Comparison of ENCODE assay signal across 12 mouse cellular contexts in genomic region chr16:63116456-63116855, GRCm38 (mm10).
A peak's percentile ranks its signal among the peaks of the same experiment; 100 is the strongest.
DNase-seq lines count a peak whose midpoint lies in the region; ATAC-seq and TF ChIP-seq lines count a peak whose summit lies in the region.
"Had no signal": no experiment of that assay in that cellular context is flagged by ENCODE, and none has a peak within 500 bp of the region (broad histone marks: within the 10 kb centered on the region; RNA-seq: fewer than 3 reads in every experiment).

No protein-coding gene starts in this region.

- 53% methylated on average over 2 of the region's 2 CpGs for WGBS in lung, embryonic 14.5 days

- no peak overlapping the region for H3K4me2 ChIP-seq in lung, embryonic 14.5 days
- H3K4me2 ChIP-seq: hindbrain, embryonic 15.5 days; neural tube, embryonic 13.5 days had no signal

- H3K9me3 ChIP-seq in lung, embryonic 14.5 days (ENCODE audit: low read depth, low read length): no peaks in the 10 kb centered on the region
- H3K9me3 ChIP-seq: hindbrain, embryonic 15.5 days; neural tube, embryonic 13.5 days had no signal

- H3K27me3 ChIP-seq in lung, embryonic 14.5 days (ENCODE audit: insufficient read depth, low read length): no peaks in the 10 kb centered on the region
- H3K27me3 ChIP-seq: hindbrain, embryonic 15.5 days; megakaryocyte, embryonic 14.5 days; neural tube, embryonic 13.5 days had no signal

- peak; percentile 56; the same call in 1 of the 2 replicates for ATAC-seq in lung, embryonic 14.5 days (ENCODE audit: insufficient read depth)
- no peak for ATAC-seq in megakaryocyte-erythroid progenitor cell, adult 5-6 weeks (replicated peaks; ENCODE audit: low FRiP score, low TSS enrichment, poor library complexity, severe bottlenecking)

- DNase-seq in embryo, embryonic 11 days: peak; percentile 1
- no peak for DNase-seq in embryo, embryonic 10.5 days (ENCODE audit: low spot score)
- DNase-seq in lung, embryonic 14.5 days: peak; percentile 66
- DNase-seq in lung, postnatal 36 days: no peak
- DNase-seq in layer of hippocampus, adult 9-11 months: peak; percentile 66
- DNase-seq in right cerebral cortex, postnatal 4 days: peak; percentile 23
- DNase-seq in thymus, postnatal 36 days: no peak
- DNase-seq: adrenal gland, postnatal 14 days had no signal

- H3K9ac ChIP-seq in lung, embryonic 14.5 days: no peak overlapping the region
- H3K9ac ChIP-seq: hindbrain, embryonic 15.5 days; neural tube, embryonic 13.5 days had no signal

- H3K4me3 ChIP-seq in lung, embryonic 14.5 days (ENCODE audit: low read depth, low read length): no peak overlapping the region
- H3K4me3 ChIP-seq: hindbrain, embryonic 15.5 days; megakaryocyte, embryonic 14.5 days; neural tube, embryonic 13.5 days had no signal

- H3K36me3 ChIP-seq in lung, embryonic 14.5 days (ENCODE audit: insufficient read depth): no peaks in the 10 kb centered on the region
- H3K36me3 ChIP-seq: hindbrain, embryonic 15.5 days; neural tube, embryonic 13.5 days had no signal

- H3K4me1 ChIP-seq in lung, embryonic 14.5 days (ENCODE audit: insufficient read depth): no peaks in the 10 kb centered on the region
- H3K4me1 ChIP-seq: hindbrain, embryonic 15.5 days; megakaryocyte, embryonic 14.5 days; neural tube, embryonic 13.5 days had no signal

- H3K27ac ChIP-seq in lung, embryonic 14.5 days (ENCODE audit: low read depth): no peak overlapping the region
- H3K27ac ChIP-seq: hindbrain, embryonic 15.5 days; neural tube, embryonic 13.5 days had no signal

- no peak for TF ChIP-seq CTCF in lung, embryonic 14.5 days (IDR thresholded peaks at IDR 0.05; ENCODE audit: low read depth)

Comparison
In these comparisons a context has a peak if more than half of its experiments do, and no peak if none do; other contexts are left out.
1. DNase-seq: peak in embryo, embryonic 11 days (single experiment), lung, embryonic 14.5 days (single experiment), layer of hippocampus, adult 9-11 months (single experiment) and right cerebral cortex, postnatal 4 days (single experiment); none in embryo, embryonic 10.5 days (single experiment), lung, postnatal 36 days (single experiment) and thymus, postnatal 36 days (0 of 2).